Mouse (Mus musculus) spleen, adult 2 months (tissue): ENCODE data around the gene B3galt4.

ENCODE experiments used
- CTCF ChIP-seq: fragments of 200-500 bp; IDR thresholded peaks from 2 replicates; pipeline ENCODE4 v1.5.1; 2011; ENCODE audit warnings: mild to moderate bottlenecking, inconsistent platforms; ENCODE audit not compliant: insufficient read depth, insufficient read length, insufficient replicate concordance; ENCODE audit errors: extremely low read depth
- POLR2A ChIP-seq: fragments of 200-500 bp; IDR thresholded peaks from 2 replicates; pipeline ENCODE4 v1.6.1; 2011; ENCODE audit warnings: low read depth, low read length, inconsistent platforms

GRCm38 (mm10) chr17:33980181-33981035 is 29.1 kb upstream of the B3galt4 start:
- TF ChIP-seq POLR2A (no peak), CTCF (no peak)
